Mouse (Mus musculus): ENCODE data around the gene Ptchd4. TPM values are rescaled to one million over a fixed set of nuclear protein-coding genes. Genes with fewer than 3 reads are reported as not detected.

Gene Ptchd4
- polyA plus RNA-seq, 1 experiment: not detected

GRCm38 (mm10) chr17:42374881-42375280 is 59.1 kb downstream of the Ptchd4 start:
- Histone ChIP-seq H3K27ac (ENCODE audit: insufficient read depth, low read depth, low read length) (no peak overlapping the region), H3K4me1 (ENCODE audit: control insufficient read depth, insufficient read depth, low read length) (no peaks in the 10 kb centered on the region), H3K4me3 (ENCODE audit: insufficient read depth, low read depth, low read length) (no peak overlapping the region)
- no peak for TF ChIP-seq CTCF (IDR thresholded peaks at IDR 0.05; ENCODE audit: insufficient read depth, low read depth, low read length)
- TF ChIP-seq POLR2A (IDR thresholded peaks at IDR 0.05; ENCODE audit: insufficient read depth, low read depth, low read length): no peak
- 92% methylated on average over 4 of the region's 4 CpGs for WGBS

GRCm38 (mm10) chr17:42393086-42393485 is 77.3 kb downstream of the Ptchd4 start:
- Histone ChIP-seq H3K27ac (ENCODE audit: insufficient read depth, low read depth, low read length) (no peak overlapping the region), H3K4me3 (ENCODE audit: insufficient read depth, low read depth, low read length) (no peak overlapping the region), H3K4me1 (ENCODE audit: control insufficient read depth, insufficient read depth, low read length) (no peaks in the 10 kb centered on the region)
- TF ChIP-seq CTCF (IDR thresholded peaks at IDR 0.05; ENCODE audit: insufficient read depth, low read depth, low read length): no peak
- no peak for TF ChIP-seq POLR2A (IDR thresholded peaks at IDR 0.05; ENCODE audit: insufficient read depth, low read depth, low read length)

GRCm38 (mm10) chr17:42395299-42395698 is 79.6 kb downstream of the Ptchd4 start:
- Histone ChIP-seq H3K4me1 (ENCODE audit: control insufficient read depth, insufficient read depth, low read length) (no peaks in the 10 kb centered on the region), H3K27ac (ENCODE audit: insufficient read depth, low read depth, low read length) (no peak overlapping the region), H3K4me3 (ENCODE audit: insufficient read depth, low read depth, low read length) (no peak overlapping the region)
- 82% methylated on average over 3 of the region's 3 CpGs for WGBS
- no peak for TF ChIP-seq POLR2A (IDR thresholded peaks at IDR 0.05; ENCODE audit: insufficient read depth, low read depth, low read length)
- no peak for TF ChIP-seq CTCF (IDR thresholded peaks at IDR 0.05; ENCODE audit: insufficient read depth, low read depth, low read length)

- no peak overlapping the region for H3K4me3 ChIP-seq (ENCODE audit: insufficient read depth, low read depth, low read length)
- no peak for TF ChIP-seq POLR2A (IDR thresholded peaks at IDR 0.05; ENCODE audit: insufficient read depth, low read depth, low read length)
- no peak overlapping the region for H3K27ac ChIP-seq (ENCODE audit: insufficient read depth, low read depth, low read length)
- 76% methylated on average over 1 of the region's 1 CpGs for WGBS
- no peaks in the 10 kb centered on the region for H3K4me1 ChIP-seq (ENCODE audit: control insufficient read depth, insufficient read depth, low read length)
These were observed 102.7 kb downstream of the Ptchd4 start for GRCm38 (mm10) chr17:42418449-42418848.

GRCm38 (mm10) chr17:42427961-42428360 is 112.2 kb downstream of the Ptchd4 start:
- Histone ChIP-seq H3K4me1 (ENCODE audit: control insufficient read depth, insufficient read depth, low read length) (no peaks in the 10 kb centered on the region), H3K27ac (ENCODE audit: insufficient read depth, low read depth, low read length) (no peak overlapping the region), H3K4me3 (ENCODE audit: insufficient read depth, low read depth, low read length) (no peak overlapping the region)
- TF ChIP-seq POLR2A (IDR thresholded peaks at IDR 0.05; ENCODE audit: insufficient read depth, low read depth, low read length): no peak
- TF ChIP-seq CTCF (IDR thresholded peaks at IDR 0.05; ENCODE audit: insufficient read depth, low read depth, low read length): no peak
- 79% methylated on average over 1 of the region's 1 CpGs for WGBS

GRCm38 (mm10) chr17:42430380-42430779 is 114.6 kb downstream of the Ptchd4 start:
- TF ChIP-seq POLR2A (IDR thresholded peaks at IDR 0.05; ENCODE audit: insufficient read depth, low read depth, low read length) (no peak), CTCF (IDR thresholded peaks at IDR 0.05; ENCODE audit: insufficient read depth, low read depth, low read length) (no peak)
- Histone ChIP-seq H3K4me3 (ENCODE audit: insufficient read depth, low read depth, low read length) (no peak overlapping the region), H3K4me1 (ENCODE audit: control insufficient read depth, insufficient read depth, low read length) (no peaks in the 10 kb centered on the region), H3K27ac (ENCODE audit: insufficient read depth, low read depth, low read length) (no peak overlapping the region)
- WGBS: 88% methylated on average over 2 of the region's 2 CpGs

GRCm38 (mm10) chr17:42452235-42452634 is 136.5 kb downstream of the Ptchd4 start:
- H3K4me3 ChIP-seq (ENCODE audit: insufficient read depth, low read depth, low read length): no peak overlapping the region
- no peaks in the 10 kb centered on the region for H3K4me1 ChIP-seq (ENCODE audit: control insufficient read depth, insufficient read depth, low read length)
- no peak for TF ChIP-seq CTCF (IDR thresholded peaks at IDR 0.05; ENCODE audit: insufficient read depth, low read depth, low read length)
- TF ChIP-seq POLR2A (IDR thresholded peaks at IDR 0.05; ENCODE audit: insufficient read depth, low read depth, low read length): no peak
- 87% methylated on average over 2 of the region's 2 CpGs for WGBS
- no peak overlapping the region for H3K27ac ChIP-seq (ENCODE audit: insufficient read depth, low read depth, low read length)

GRCm38 (mm10) chr17:42456441-42456840 is 140.7 kb downstream of the Ptchd4 start:
- Histone ChIP-seq H3K4me3 (ENCODE audit: insufficient read depth, low read depth, low read length) (no peak overlapping the region), H3K27ac (ENCODE audit: insufficient read depth, low read depth, low read length) (no peak overlapping the region), H3K4me1 (ENCODE audit: control insufficient read depth, insufficient read depth, low read length) (no peaks in the 10 kb centered on the region)
- TF ChIP-seq CTCF (IDR thresholded peaks at IDR 0.05; ENCODE audit: insufficient read depth, low read depth, low read length): no peak
- no peak for TF ChIP-seq POLR2A (IDR thresholded peaks at IDR 0.05; ENCODE audit: insufficient read depth, low read depth, low read length)
- 52% methylated on average over 2 of the region's 2 CpGs for WGBS

GRCm38 (mm10) chr17:42462726-42463125 is 147.0 kb downstream of the Ptchd4 start:
- Histone ChIP-seq H3K4me3 (ENCODE audit: insufficient read depth, low read depth, low read length) (no peak overlapping the region), H3K27ac (ENCODE audit: insufficient read depth, low read depth, low read length) (no peak overlapping the region), H3K4me1 (ENCODE audit: control insufficient read depth, insufficient read depth, low read length) (peaks cover 3% of the 10 kb centered on the region; the same call in 1 of the 2 replicates)
- TF ChIP-seq CTCF (IDR thresholded peaks at IDR 0.05; ENCODE audit: insufficient read depth, low read depth, low read length): no peak
